Mouse (Mus musculus): ENCODE measurements around the gene Hs6st2. TPM values are rescaled to one million over a fixed set of nuclear protein-coding genes. Genes with fewer than 3 reads are reported as not detected.

The Hs6st2 gene
- 19.1 and 33.5 TPM in 2 replicates for polyA plus RNA-seq (2021; fragmentation: Nextera tagmentation)
- long read RNA-seq, experiment 1, partial matches to known transcripts: 6 of 22 reads
- long read RNA-seq, experiment 1, other reads (novel, unspliced or antisense): 16 of 22 reads
- long read RNA-seq, experiment 2, partial matches to known transcripts: 2 of 23 reads
- long read RNA-seq, experiment 2, other reads (novel, unspliced or antisense): 21 of 23 reads

DNA sequence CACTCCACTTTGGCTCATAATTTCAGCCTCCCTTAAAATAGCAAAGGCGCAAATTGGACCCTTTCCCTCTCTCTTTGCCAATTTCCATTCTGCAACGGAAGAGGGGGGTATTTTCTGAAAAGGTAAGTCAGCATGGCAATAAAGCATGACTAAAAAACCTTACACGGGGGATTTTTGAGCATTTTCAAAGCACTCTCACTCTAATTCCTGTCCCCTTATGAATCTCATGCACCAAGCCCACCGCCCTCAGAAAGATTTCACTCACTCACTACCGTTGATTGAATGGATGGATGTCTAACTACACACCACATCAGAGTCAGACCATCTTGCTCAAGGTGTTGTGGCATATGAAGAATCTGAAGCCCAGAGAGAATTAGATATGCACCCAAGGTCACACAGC is at the start of gene Hs6st2:
Gene Hs6st2, minus strand, starts transcription at position 101 of the 400 bp plus-strand sequence.

Other genes starting within 250 kb of the Hs6st2 start
- gene Usp26, start 119.4 kb upstream of the Hs6st2 start, polyA plus RNA-seq (2021; fragmentation: Nextera tagmentation): not detected in 2 replicates